Mouse (Mus musculus) G1E-ER4 (cell line): Measurements from ENCODE around the gene Prn. TPM values are rescaled to one million over a fixed set of nuclear protein-coding genes. Genes with fewer than 3 reads are reported as not detected.

Experiments used
- GATA1 ChIP-seq: IDR thresholded peaks from one replicate; pipeline ENCODE4 v1.8.0; 2012; ENCODE audit warnings: low read length, inconsistent platforms
- polyA plus RNA-seq: library from polyadenylated mRNA; stranded (reverse); fragments of >175 nt; gene quantifications from 2 replicates; pipeline ENCODE4 v1.2.3, GENCODE M21; 2012

Gene Prn
- polyA plus RNA-seq, 1 experiment: 0.02 TPM

- no peak for TF ChIP-seq GATA1
Observed at GRCm38 (mm10) chr2:131897336-131898109, 12.2 kb upstream of the Prn start.

GRCm38 (mm10) chr2:131902423-131902822, 7.3 kb upstream of the Prn start:
- no peak for TF ChIP-seq GATA1

- no peak for TF ChIP-seq GATA1
Observed at GRCm38 (mm10) chr2:131902867-131903266, 6.9 kb upstream of the Prn start.

GRCm38 (mm10) chr2:131905025-131905424, 4.7 kb upstream of the Prn start:
- TF ChIP-seq GATA1: peak; percentile 98

- TF ChIP-seq GATA1: no peak
Observed at GRCm38 (mm10) chr2:131905776-131906175, 4.0 kb upstream of the Prn start.

- TF ChIP-seq GATA1: no peak
Observed at GRCm38 (mm10) chr2:131906266-131906665, 3.5 kb upstream of the Prn start.

GRCm38 (mm10) chr2:131906846-131907245, 2.9 kb upstream of the Prn start:
- no peak for TF ChIP-seq GATA1

- TF ChIP-seq GATA1: no peak
Observed at GRCm38 (mm10) chr2:131907311-131907710, 2.4 kb upstream of the Prn start.

GRCm38 (mm10) chr2:131908351-131908861, 1.4 kb upstream of the Prn start:
- TF ChIP-seq GATA1: no peak

GRCm38 (mm10) chr2:131908906-131909305, 851 bp upstream of the Prn start:
- no peak for TF ChIP-seq GATA1

- TF ChIP-seq GATA1: no peak
Observed at GRCm38 (mm10) chr2:131910847-131911246, 1.1 kb downstream of the Prn start.

- TF ChIP-seq GATA1: no peak
Observed at GRCm38 (mm10) chr2:131911341-131911740, 1.6 kb downstream of the Prn start.

- no peak for TF ChIP-seq GATA1
Observed at GRCm38 (mm10) chr2:131912526-131913258, 2.9 kb downstream of the Prn start.

- TF ChIP-seq GATA1: no peak
Observed at GRCm38 (mm10) chr2:131932275-131932902, 22.6 kb downstream of the Prn start.

GRCm38 (mm10) chr2:131933013-131933412, 23.3 kb downstream of the Prn start:
- no peak for TF ChIP-seq GATA1

GRCm38 (mm10) chr2:131933598-131933997, 23.8 kb downstream of the Prn start:
- no peak for TF ChIP-seq GATA1
